Mouse (Mus musculus): ENCODE results near the gene Tmem132d. TPM values are rescaled to one million over a fixed set of nuclear protein-coding genes. Genes with fewer than 3 reads are reported as not detected.

Tmem132d gene
- polyA plus RNA-seq, 1 experiment = not detected

- peaks cover 6% of the 10 kb centered on the region for H3K27me3 ChIP-seq (replicated peaks)
- no peak overlapping the region for H3K4me3 ChIP-seq (replicated peaks)
- peaks cover 29% of the 10 kb centered on the region for H3K9me3 ChIP-seq
- no peak for TF ChIP-seq FLI1 (IDR thresholded peaks at IDR 0.05; ENCODE audit: low read length)
- no peak for TF ChIP-seq GATA1 (IDR thresholded peaks at IDR 0.05; ENCODE audit: borderline replicate concordance, low read length)
- no peaks in the 10 kb centered on the region for H3K4me1 ChIP-seq
- no peaks in the 10 kb centered on the region for H3K36me3 ChIP-seq (replicated peaks; ENCODE audit: low read length)
Measured at GRCm38 (mm10) chr5:128441121-128441520, 8.2 kb upstream of the Tmem132d start.

GRCm38 (mm10) chr5:128439828-128440227 lies 7.0 kb upstream of the Tmem132d start:
- Histone ChIP-seq H3K27me3 (replicated peaks) (peaks cover 6% of the 10 kb centered on the region), H3K4me3 (replicated peaks) (no peak overlapping the region), H3K36me3 (replicated peaks; ENCODE audit: low read length) (no peaks in the 10 kb centered on the region), H3K4me1 (no peaks in the 10 kb centered on the region), H3K9me3 (peaks cover 28% of the 10 kb centered on the region)
- no peak for TF ChIP-seq FLI1 (IDR thresholded peaks at IDR 0.05; ENCODE audit: low read length)
- no peak for TF ChIP-seq GATA1 (IDR thresholded peaks at IDR 0.05; ENCODE audit: borderline replicate concordance, low read length)

- peaks cover 4% of the 10 kb centered on the region for H3K27me3 ChIP-seq (replicated peaks)
- H3K36me3 ChIP-seq (replicated peaks; ENCODE audit: low read length) = no peaks in the 10 kb centered on the region
- no peaks in the 10 kb centered on the region for H3K4me1 ChIP-seq
- H3K4me3 ChIP-seq (replicated peaks) = no peak overlapping the region
- H3K9me3 ChIP-seq = peaks cover 28% of the 10 kb centered on the region
- TF ChIP-seq FLI1 (IDR thresholded peaks at IDR 0.05; ENCODE audit: low read length) (no peak), GATA1 (IDR thresholded peaks at IDR 0.05; ENCODE audit: borderline replicate concordance, low read length) (no peak)
Measured at GRCm38 (mm10) chr5:128438078-128438477, 5.2 kb upstream of the Tmem132d start.

- TF ChIP-seq GATA1 (IDR thresholded peaks at IDR 0.05; ENCODE audit: borderline replicate concordance, low read length) (no peak), FLI1 (IDR thresholded peaks at IDR 0.05; ENCODE audit: low read length) (no peak)
- Histone ChIP-seq H3K36me3 (replicated peaks; ENCODE audit: low read length) (no peaks in the 10 kb centered on the region), H3K27me3 (replicated peaks) (peaks cover 3% of the 10 kb centered on the region), H3K4me3 (replicated peaks) (no peak overlapping the region), H3K9me3 (peaks cover 38% of the 10 kb centered on the region), H3K4me1 (no peaks in the 10 kb centered on the region)
Measured at GRCm38 (mm10) chr5:128436909-128437308, 4.0 kb upstream of the Tmem132d start.

- Histone ChIP-seq H3K36me3 (replicated peaks; ENCODE audit: low read length) (no peaks in the 10 kb centered on the region), H3K4me1 (no peaks in the 10 kb centered on the region), H3K27me3 (replicated peaks) (peaks cover 3% of the 10 kb centered on the region), H3K9me3 (peaks cover 40% of the 10 kb centered on the region), H3K4me3 (replicated peaks) (no peak overlapping the region)
- TF ChIP-seq GATA1 (IDR thresholded peaks at IDR 0.05; ENCODE audit: borderline replicate concordance, low read length) (no peak), FLI1 (IDR thresholded peaks at IDR 0.05; ENCODE audit: low read length) (no peak)
Measured at GRCm38 (mm10) chr5:128435683-128436082, 2.8 kb upstream of the Tmem132d start.

- Histone ChIP-seq H3K27me3 (replicated peaks) (peaks cover 3% of the 10 kb centered on the region), H3K4me1 (no peaks in the 10 kb centered on the region), H3K36me3 (replicated peaks; ENCODE audit: low read length) (no peaks in the 10 kb centered on the region), H3K4me3 (replicated peaks) (no peak overlapping the region), H3K9me3 (peaks cover 56% of the 10 kb centered on the region)
- TF ChIP-seq FLI1 (IDR thresholded peaks at IDR 0.05; ENCODE audit: low read length) = no peak
- no peak for TF ChIP-seq GATA1 (IDR thresholded peaks at IDR 0.05; ENCODE audit: borderline replicate concordance, low read length)
Measured at GRCm38 (mm10) chr5:128433786-128434185, 909 bp upstream of the Tmem132d start.

GRCm38 (mm10) chr5:128432422-128432821 lies 455 bp downstream of the Tmem132d start:
- Histone ChIP-seq H3K27me3 (replicated peaks) (peaks cover 3% of the 10 kb centered on the region), H3K36me3 (replicated peaks; ENCODE audit: low read length) (no peaks in the 10 kb centered on the region), H3K4me1 (no peaks in the 10 kb centered on the region), H3K4me3 (replicated peaks) (no peak overlapping the region), H3K9me3 (peaks cover 55% of the 10 kb centered on the region)
- TF ChIP-seq FLI1 (IDR thresholded peaks at IDR 0.05; ENCODE audit: low read length) = no peak
- TF ChIP-seq GATA1 (IDR thresholded peaks at IDR 0.05; ENCODE audit: borderline replicate concordance, low read length) = no peak

- Histone ChIP-seq H3K4me1 (no peaks in the 10 kb centered on the region), H3K4me3 (replicated peaks) (no peak overlapping the region), H3K27me3 (replicated peaks) (no peaks in the 10 kb centered on the region), H3K9me3 (peaks cover 82% of the 10 kb centered on the region), H3K36me3 (replicated peaks; ENCODE audit: low read length) (no peaks in the 10 kb centered on the region)
- TF ChIP-seq FLI1 (IDR thresholded peaks at IDR 0.05; ENCODE audit: low read length) (no peak), GATA1 (IDR thresholded peaks at IDR 0.05; ENCODE audit: borderline replicate concordance, low read length) (no peak)
Measured at GRCm38 (mm10) chr5:128424636-128425035, 8.2 kb downstream of the Tmem132d start.

- Histone ChIP-seq H3K36me3 (replicated peaks; ENCODE audit: low read length) (no peaks in the 10 kb centered on the region), H3K27me3 (replicated peaks) (no peaks in the 10 kb centered on the region), H3K9me3 (peaks cover 84% of the 10 kb centered on the region), H3K4me3 (replicated peaks) (peak overlapping the region; percentile 42), H3K4me1 (no peaks in the 10 kb centered on the region)
- TF ChIP-seq GATA1 (IDR thresholded peaks at IDR 0.05; ENCODE audit: borderline replicate concordance, low read length) (no peak), FLI1 (IDR thresholded peaks at IDR 0.05; ENCODE audit: low read length) (no peak)
Measured at GRCm38 (mm10) chr5:128424213-128424612, 8.7 kb downstream of the Tmem132d start.

GRCm38 (mm10) chr5:128422090-128422489 lies 10.8 kb downstream of the Tmem132d start:
- H3K4me1 ChIP-seq = no peaks in the 10 kb centered on the region
- TF ChIP-seq FLI1 (IDR thresholded peaks at IDR 0.05; ENCODE audit: low read length) (no peak), GATA1 (IDR thresholded peaks at IDR 0.05; ENCODE audit: borderline replicate concordance, low read length) (no peak)
- H3K36me3 ChIP-seq (replicated peaks; ENCODE audit: low read length) = no peaks in the 10 kb centered on the region
- peaks cover 91% of the 10 kb centered on the region for H3K9me3 ChIP-seq
- H3K27me3 ChIP-seq (replicated peaks) = no peaks in the 10 kb centered on the region
- no peak overlapping the region for H3K4me3 ChIP-seq (replicated peaks)

Measured in megakaryocyte, embryonic 14.5 days (primary cell).